Mouse (Mus musculus) right cerebral cortex, postnatal 36 days (tissue): ENCODE data around the gene Tekt1.

Experiments used
- DNase-seq, 2 experiments: peaks; one replicate each; pipeline ENCODE4 v3.0.0; 2022; ENCODE audit warnings: low spot score in 2 of 2, mixed read lengths in 1 of 2

Tekt1 gene

DNA sequence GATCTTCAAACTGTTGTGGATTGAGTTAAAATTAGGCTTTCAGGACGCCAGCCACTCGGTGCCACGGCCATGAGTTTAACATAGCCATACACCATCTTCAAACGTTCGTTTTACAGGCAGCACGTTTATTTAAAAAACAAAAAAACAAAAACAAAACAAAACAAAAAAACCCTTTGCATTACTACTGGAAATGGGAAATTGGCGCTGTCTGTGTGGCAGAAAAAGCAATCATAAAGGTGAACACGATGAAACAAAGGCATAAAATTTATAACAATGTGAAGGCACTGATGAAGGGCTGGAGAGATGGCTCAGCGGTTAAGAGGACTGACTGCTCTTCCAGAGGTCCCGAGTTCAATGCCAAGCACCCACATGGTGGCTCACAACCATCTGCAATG is at the start of gene Tekt1:
TSS of gene Tekt1 (minus strand) at position 96 of the 395 bp plus-strand sequence.
- DNase-seq: no peak

- DNase-seq: no peak
Observed at GRCm38 (mm10) chr11:72411945-72412344, 49.7 kb upstream of the Tekt1 start.

DNA sequence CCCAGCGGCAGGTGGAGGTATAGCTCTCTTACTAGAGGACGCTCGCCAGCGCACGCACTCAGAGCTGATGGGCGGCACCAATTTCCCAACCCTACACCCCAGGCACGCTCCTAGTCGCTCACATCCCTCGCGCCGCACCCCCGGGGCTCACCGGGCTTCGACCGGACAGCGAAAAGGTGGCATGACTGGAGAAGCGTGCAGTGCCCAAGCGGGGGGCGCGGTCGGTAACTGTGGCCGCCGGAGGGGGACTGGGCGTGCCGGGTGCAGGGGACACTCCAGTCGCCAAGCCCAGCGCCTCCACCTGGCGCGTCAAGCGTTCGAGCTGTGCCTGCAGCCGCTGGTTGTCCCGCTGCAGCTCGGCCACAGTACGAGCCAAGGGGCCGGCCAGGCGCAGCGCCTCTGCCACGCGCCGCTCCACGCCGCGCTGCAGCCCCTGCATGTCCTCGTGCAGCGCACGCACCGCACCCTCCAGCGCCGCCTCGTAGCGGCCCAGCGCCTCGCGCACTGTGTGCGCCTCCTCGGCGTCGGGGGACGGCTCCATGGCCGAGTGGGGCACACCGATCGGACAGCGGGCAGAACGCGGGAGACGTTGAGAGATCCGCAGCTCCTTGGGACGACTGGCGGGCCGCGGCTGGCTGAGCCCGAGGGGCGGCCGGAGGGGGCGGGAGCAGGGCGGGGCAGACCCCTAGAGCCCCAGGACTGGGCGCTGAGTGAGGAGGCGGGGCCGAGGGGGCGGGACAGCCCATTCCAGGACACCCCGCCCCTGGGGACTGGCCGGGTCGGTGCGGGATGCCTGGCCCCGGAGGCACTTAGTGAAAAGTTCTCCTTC is 49.1 kb upstream of the Tekt1 start, which contains the start of gene Smtnl2:
TSS of gene Smtnl2 (minus strand) at position 621 of the 829 bp plus-strand sequence.
- no peak for DNase-seq

GRCm38 (mm10) chr11:72410521-72411092 is 48.4 kb upstream of the Tekt1 start:
- DNase-seq: no peak

GRCm38 (mm10) chr11:72409649-72410385 is 47.6 kb upstream of the Tekt1 start:
- no peak for DNase-seq

DNA sequence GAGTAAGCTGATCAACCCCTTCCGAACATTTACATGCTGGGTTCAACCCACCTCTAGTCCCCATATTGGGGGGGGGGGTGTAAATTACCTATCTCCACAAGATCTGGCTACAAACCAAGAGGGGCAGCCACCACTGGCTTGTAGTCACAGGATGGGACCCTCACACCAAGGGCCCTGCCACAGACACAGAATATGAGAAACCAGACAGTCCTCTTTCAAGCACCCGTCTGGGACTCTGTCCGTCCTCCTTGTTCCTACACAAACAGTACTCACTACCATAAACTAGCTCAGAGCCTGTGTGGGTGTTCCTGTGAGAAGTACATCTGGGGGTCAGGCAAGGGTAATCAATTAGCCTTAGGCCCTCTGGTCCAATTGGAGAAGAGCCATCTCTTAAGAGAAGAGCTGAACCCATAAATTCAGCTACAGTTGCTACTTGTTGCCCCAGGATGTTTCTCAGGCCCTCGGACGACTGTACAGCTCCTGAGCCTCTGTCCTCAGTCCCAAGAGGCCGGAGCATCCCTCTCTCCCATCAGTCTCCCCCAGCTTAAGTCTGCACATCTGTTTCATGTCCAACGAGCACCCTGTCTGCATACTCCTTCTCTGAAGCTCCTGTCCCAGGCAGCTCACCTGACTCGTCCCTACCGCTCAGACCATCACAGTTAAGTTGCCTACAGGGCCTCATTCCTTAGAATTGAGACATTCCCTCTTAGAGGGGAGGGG is 46.4 kb upstream of the Tekt1 start:
- no peak for DNase-seq

DNA sequence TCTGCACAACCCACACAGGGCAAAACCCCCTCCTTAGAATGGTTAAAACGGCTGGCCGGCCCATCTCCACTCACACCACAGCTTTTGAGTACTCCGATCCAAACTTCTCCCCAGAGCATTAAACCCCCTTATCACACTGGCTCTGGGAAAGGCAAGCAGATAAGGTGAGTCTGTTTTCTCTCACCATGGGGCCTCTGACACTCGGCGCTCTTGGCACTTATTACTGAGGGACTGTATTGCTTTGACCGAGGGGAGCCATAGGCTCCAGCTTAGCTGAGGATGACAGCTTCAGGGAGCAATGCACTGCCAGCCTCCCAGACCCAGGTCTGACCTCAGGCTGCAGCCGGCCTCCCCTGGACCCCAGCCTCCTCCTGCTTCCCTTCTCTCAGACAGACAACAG is 45.3 kb upstream of the Tekt1 start:
- DNase-seq: no peak

DNA sequence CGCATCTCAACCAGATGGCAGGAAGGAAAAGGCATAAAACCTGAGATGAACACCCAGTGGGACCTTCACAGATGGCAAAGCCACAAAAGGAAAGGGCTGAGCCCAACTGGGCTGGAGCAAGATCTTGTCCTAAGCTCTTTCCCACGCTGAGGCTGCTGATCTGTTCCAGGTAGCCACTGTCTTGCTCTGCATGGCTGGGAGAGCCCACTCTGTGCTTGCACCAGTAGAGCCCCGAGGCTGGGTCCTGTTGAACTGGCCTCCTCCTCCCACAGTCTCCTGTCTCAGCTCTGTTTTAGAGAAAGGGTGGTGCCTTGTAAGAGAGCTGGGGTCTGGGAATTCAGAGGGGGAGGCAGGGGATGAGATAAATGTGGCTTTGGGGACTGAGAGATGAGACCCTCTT is 44.8 kb upstream of the Tekt1 start:
- no peak for DNase-seq

DNA sequence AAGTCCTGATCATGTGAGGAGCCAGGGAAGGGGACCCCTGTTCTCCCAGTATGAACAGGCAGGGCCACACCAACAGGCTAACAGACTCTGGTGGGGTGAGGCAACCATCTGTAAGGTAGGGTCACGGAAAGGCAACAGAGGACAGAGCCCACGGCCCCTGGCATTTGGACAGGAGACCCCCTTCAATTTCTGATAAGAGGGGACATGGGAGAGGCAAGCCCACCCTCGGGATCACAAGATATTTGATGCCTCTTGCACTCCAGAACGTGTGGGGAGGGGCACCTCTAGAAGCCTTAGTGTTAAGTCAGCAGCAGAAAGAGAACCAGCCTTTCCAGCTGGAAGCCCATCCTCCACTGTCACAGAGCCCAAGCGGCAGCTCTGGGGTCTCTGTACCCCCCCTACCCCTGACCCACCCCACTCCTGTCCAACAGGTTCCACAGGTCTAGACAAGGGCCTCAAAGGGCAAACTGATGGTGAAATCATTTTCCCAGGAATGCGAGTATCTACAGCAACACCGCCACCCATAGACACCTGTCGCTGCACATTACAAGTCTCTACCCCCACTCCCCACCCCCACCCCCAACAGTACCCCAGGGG is 43.9 kb upstream of the Tekt1 start:
- DNase-seq: no peak

GRCm38 (mm10) chr11:72405532-72405931 is 43.3 kb upstream of the Tekt1 start:
- DNase-seq: no peak

GRCm38 (mm10) chr11:72402969-72403368 is 40.7 kb upstream of the Tekt1 start:
- no peak for DNase-seq

GRCm38 (mm10) chr11:72402017-72402416 is 39.8 kb upstream of the Tekt1 start:
- DNase-seq: no peak

DNA sequence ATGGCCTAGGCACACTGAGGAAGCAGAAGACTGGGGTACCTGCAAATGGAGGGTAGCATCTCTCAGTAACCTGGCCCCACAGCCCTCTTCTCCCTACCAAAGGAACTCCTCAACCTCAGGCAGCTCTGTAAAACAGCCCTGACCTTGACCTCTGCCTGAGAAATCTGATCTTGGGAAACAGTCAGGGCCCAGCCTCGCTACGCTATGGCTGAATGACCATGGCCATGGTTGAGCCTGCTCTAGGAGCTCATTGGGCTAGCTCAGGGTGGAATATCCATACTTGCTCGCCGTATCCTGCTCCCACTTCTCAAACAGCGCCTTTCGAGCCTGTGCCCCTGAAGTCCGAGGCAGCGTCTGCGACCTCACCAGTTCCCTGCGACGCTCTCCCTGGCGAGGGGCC is 38.8 kb upstream of the Tekt1 start:
- no peak for DNase-seq

DNA sequence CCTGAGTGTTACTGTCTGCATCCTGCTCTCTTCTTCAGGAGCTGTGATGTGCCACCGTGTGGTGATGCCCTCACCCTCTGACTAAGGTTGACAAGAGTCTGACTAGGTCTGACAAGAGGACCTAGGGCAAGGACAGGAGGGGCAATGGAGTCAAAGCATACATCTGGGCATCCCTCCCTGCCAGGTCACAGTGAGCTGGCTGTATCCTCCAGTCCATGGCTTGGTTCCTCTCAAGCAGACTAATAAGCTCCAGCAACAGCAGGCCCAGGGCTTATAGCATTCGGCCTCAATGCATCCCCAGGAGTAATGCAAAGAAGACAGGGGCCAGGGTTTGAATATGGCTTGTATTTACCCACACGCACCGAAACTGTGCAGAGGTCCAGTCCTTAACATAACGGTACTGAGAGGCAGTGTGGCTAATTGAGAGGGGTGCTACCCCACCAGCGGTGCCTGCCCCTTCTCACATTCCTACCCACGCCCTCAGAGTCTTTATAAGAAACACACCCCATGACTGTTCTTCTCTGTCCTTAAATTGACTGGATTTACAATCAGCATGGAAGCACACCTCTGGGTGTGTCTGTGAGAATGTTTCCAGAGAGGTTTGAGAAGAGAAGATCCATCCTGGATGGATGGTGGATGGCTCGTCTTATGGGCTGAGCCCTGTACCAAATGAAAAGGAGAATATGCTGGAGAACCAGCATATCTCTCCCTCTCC is 35.7 kb upstream of the Tekt1 start:
- DNase-seq: no peak

DNA sequence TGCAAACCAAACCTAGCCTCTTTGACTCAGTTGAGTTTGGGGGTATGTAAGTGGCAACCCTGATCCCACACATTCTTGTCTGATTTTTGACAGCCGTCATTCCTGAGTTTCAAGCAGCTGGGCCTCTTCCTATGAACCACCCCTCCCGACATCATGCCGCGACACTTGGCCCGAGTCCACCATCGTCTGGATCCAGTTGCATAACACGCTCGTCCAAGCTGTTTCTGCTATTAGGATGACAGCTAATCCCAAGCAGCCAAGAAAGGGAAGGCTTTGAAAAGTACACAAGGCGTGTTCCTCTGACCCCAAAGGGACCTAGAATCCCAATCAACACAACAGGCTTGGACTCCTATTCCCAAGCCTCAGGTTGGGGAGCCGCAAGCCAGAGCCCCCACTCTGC is 34.8 kb upstream of the Tekt1 start:
- no peak for DNase-seq

DNA sequence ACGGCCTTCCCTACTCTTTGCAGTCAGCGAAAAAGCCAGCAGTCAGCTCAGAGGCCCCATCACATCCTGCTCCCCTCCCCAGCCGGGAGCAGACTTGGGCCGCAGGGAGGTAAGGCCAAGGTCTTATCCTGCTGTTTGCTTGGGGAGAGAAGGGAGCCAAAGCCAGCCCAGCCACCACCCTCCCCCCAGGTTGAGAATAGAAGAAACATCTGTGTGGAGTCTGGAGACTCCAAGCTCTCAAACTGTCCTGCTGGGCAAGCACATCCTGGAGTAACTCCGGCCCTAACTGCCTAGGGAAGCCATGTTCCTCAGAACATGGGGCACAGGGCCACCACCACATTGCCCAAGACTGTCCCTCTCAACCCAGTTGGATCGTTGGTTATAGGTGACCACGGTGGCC is 34.4 kb upstream of the Tekt1 start:
- DNase-seq: no peak

- DNase-seq: no peak
Observed at GRCm38 (mm10) chr11:72395652-72396051, 33.4 kb upstream of the Tekt1 start.

DNA sequence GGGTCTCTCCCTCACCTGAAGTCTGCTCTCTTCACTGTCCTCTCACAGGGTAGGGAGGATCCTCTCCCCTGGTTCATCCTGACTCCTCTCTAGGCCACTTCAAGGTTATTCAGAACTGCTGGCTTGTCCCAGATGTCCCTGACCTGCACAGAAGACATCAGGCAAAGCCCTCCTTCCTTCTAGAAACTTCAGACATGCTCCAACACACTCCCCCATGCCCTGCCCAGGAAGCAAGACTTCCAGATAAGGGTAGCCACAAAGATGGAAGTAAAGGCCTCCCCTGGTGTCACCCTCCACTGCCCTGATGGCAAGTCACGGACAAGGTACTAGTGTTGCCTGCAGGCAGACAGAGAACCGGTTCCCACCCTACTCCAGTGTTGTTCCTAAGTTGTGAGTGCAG is 32.5 kb upstream of the Tekt1 start:
- no peak for DNase-seq

DNA sequence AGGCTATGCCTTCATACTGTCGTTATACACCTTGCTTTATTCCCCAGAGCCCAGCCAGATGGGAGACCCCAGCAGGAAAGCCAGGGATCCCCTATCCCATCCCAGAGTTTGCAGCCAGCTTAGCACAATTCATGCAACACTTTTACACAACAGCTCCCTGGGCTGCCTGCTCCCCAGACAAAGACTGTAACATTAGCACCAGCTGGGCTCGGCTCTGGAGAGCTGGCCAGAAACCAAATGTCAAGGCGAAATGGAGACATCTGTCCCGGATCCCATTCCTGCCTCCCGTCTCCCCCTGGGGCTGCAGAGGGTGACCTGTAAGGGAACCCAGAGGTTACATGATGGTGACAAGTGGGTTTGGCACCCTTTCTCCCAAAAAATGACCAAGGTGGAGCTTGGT is 31.4 kb upstream of the Tekt1 start:
- DNase-seq: no peak

DNA sequence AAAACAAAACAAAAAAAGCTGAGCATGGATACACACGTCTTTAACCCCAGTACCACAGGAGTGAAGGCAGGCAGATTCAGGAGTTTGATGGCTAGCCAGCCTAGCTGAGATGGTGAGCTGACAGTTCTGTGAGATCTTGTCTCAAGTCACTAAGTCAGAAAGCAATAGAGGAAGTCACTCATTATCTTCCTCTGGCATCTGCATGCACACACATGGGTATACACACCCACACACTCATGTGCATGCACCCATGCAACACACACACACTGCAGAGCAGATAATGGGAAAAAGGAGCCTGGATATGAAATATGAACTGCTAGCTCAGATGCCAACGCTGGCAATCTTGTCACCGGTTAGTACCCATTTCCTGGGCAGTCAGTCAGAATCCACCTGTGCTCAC is 31.0 kb upstream of the Tekt1 start:
- DNase-seq: no peak

DNA sequence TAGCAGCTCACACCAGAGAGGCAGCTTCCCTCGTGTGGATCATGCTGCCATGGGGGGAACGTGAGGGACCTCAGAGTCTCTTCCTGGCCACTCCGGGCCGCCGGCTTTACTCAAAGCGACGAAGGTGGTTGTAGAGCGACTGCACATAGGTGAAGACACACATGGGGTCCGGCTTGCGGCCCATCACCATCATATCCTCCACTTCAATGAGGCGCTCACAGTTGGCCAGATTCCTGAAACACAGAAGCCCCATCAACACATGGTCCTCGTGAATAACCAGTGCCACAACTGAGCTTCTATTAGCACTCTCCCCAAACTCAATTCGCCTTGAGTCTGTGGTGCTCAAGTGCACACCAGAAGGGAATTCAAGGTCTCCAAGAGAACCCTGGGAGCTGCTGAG is 28.9 kb upstream of the Tekt1 start:
- no peak for DNase-seq
